Comparison of ENCODE assay signal across 13 mouse cellular contexts in genomic region chr2:72009446-72010218, GRCm38 (mm10). TPM values are rescaled to one million over a fixed set of nuclear protein-coding genes. Genes with fewer than 3 reads are reported as not detected.
DNase-seq lines count a peak whose midpoint lies in the region; ATAC-seq lines count a peak whose summit lies in the region.
"Had no signal": no experiment of that assay in that cellular context is flagged by ENCODE, and none has a peak within 500 bp of the region (broad histone marks: within the 10 kb centered on the region; RNA-seq: fewer than 3 reads in every experiment).

No protein-coding gene starts in this region.

- WGBS in midbrain, embryonic 11.5 days, result 84% methylated on average over 3 of the region's 3 CpGs
- WGBS in midbrain, embryonic 10.5 days, result 77% methylated on average over 3 of the region's 3 CpGs

- H3K9me3 ChIP-seq in midbrain, embryonic 11.5 days (ENCODE audit: control insufficient read depth, low read length), result no peaks in the 10 kb centered on the region
- peaks cover 6% of the 10 kb centered on the region for H3K9me3 ChIP-seq in midbrain, embryonic 10.5 days (replicated peaks)
- H3K9me3 ChIP-seq: limb, embryonic 15.5 days had no signal

- ATAC-seq in midbrain, embryonic 11.5 days (ENCODE audit: low FRiP score), result no peak
- ATAC-seq: intestine, postnatal 0 days had no signal

- H3K4me1 ChIP-seq in midbrain, embryonic 11.5 days (ENCODE audit: control insufficient read depth, insufficient read depth, low read length), result no peaks in the 10 kb centered on the region
- no peaks in the 10 kb centered on the region for H3K4me1 ChIP-seq in midbrain, embryonic 10.5 days

- no peak overlapping the region for H3K4me3 ChIP-seq in midbrain, embryonic 11.5 days (ENCODE audit: low read depth, low read length)
- H3K4me3 ChIP-seq in midbrain, embryonic 10.5 days, result no peak overlapping the region
- H3K4me3 ChIP-seq: heart, embryonic 13.5 days; limb, embryonic 15.5 days had no signal

- no peaks in the 10 kb centered on the region for H3K27me3 ChIP-seq in midbrain, embryonic 11.5 days (ENCODE audit: control insufficient read depth, insufficient read depth, low read length)
- H3K27me3 ChIP-seq in midbrain, embryonic 10.5 days (ENCODE audit: low read depth, poor library complexity, severe bottlenecking), result no peaks in the 10 kb centered on the region
- H3K27me3 ChIP-seq: CH12.LX; heart, embryonic 13.5 days; limb, embryonic 15.5 days had no signal

- peak; percentile 16 for DNase-seq in gastrocnemius, postnatal 10 days
- no peak for DNase-seq in gastrocnemius, postnatal 25 days
- DNase-seq in midbrain, embryonic 11.5 days (ENCODE audit: low spot score, missing footprints), result peak; percentile 70
- no peak for DNase-seq in midbrain, embryonic 10.5 days (ENCODE audit: low spot score)
- peak; percentile 39 for DNase-seq in left cerebral cortex, postnatal 4 days
- DNase-seq in right cerebral cortex, postnatal 36 days (ENCODE audit: low spot score in 2 of 2), result peak; percentile 52 to 63
- DNase-seq in retina, embryonic 14.5 days (ENCODE audit: low spot score), result no peak
- DNase-seq in urinary bladder, postnatal 10 days (ENCODE audit: low spot score), result no peak
- DNase-seq: retina, postnatal 1 day had no signal

- H3K27ac ChIP-seq in midbrain, embryonic 11.5 days (ENCODE audit: low read depth, low read length), result no peak overlapping the region
- no peak overlapping the region for H3K27ac ChIP-seq in midbrain, embryonic 10.5 days (replicated peaks)
- H3K27ac ChIP-seq: heart, embryonic 13.5 days; limb, embryonic 15.5 days had no signal

- no peaks in the 10 kb centered on the region for H3K36me3 ChIP-seq in midbrain, embryonic 11.5 days (ENCODE audit: control insufficient read depth, insufficient read depth, low read length)
- no peaks in the 10 kb centered on the region for H3K36me3 ChIP-seq in midbrain, embryonic 10.5 days
- H3K36me3 ChIP-seq: heart, embryonic 13.5 days; limb, embryonic 15.5 days had no signal

- no peak overlapping the region for H3K9ac ChIP-seq in midbrain, embryonic 11.5 days (ENCODE audit: low read length)
- H3K9ac ChIP-seq: heart, embryonic 13.5 days; limb, embryonic 15.5 days had no signal

- H3K4me2 ChIP-seq in midbrain, embryonic 11.5 days, result no peak overlapping the region
- H3K4me2 ChIP-seq: heart, embryonic 13.5 days; limb, embryonic 15.5 days had no signal

- intact Hi-C loops in left cerebral cortex, postnatal 4 days (cut with DNase I), result no loop called here

RNA-seq across cellular contexts. Expression of gene Rapgef4, which starts 28.6 kb away (rescaled TPM):
- total RNA-seq in gastrocnemius, postnatal 10 days (2021), result 1 to 10 TPM; 2.4 to 4.4 TPM
- 1 to 10 TPM; 1.8 to 2.3 TPM for total RNA-seq in gastrocnemius, postnatal 25 days (2021)
- polyA plus RNA-seq in midbrain, embryonic 11.5 days (2014; fragmentation: Nextera tagmentation; extraction: Ambion mirVana), result 2.0 TPM in 2 replicates
- polyA plus RNA-seq in midbrain, embryonic 10.5 days (2016; fragmentation: Nextera tagmentation; extraction: Ambion mirVana), result 1.7 and 2.9 TPM in 2 replicates
- total RNA-seq in left cerebral cortex, postnatal 4 days (2021), result 10 to 100 TPM; 85.4 to 88.9 TPM

Comparison
In these comparisons a context has a peak if more than half of its experiments do, and no peak if none do; other contexts are left out.
1. DNase-seq: peak in gastrocnemius, postnatal 10 days (single experiment), midbrain, embryonic 11.5 days (single experiment), left cerebral cortex, postnatal 4 days (single experiment) and right cerebral cortex, postnatal 36 days (2 of 2); none in gastrocnemius, postnatal 25 days (single experiment), midbrain, embryonic 10.5 days (single experiment), retina, embryonic 14.5 days (single experiment) and urinary bladder, postnatal 10 days (single experiment).
2. RNA of gene Rapgef4, which starts 28.6 kb away (total RNA-seq): 85.4 to 88.9 TPM in left cerebral cortex, postnatal 4 days; 2.4 to 4.4 TPM in gastrocnemius, postnatal 10 days and 1.8 to 2.3 TPM in gastrocnemius, postnatal 25 days; every median in the first group is over 10 times any median in the second.